Mouse (Mus musculus): ENCODE results near the gene Med14. TPM values are rescaled to one million over a fixed set of nuclear protein-coding genes. Genes with fewer than 3 reads are reported as not detected.

Med14 gene
- polyA plus RNA-seq (2016; fragmentation: Nextera tagmentation; extraction: Ambion mirVana), result 19.4 and 23.2 TPM in 2 replicates

DNA sequence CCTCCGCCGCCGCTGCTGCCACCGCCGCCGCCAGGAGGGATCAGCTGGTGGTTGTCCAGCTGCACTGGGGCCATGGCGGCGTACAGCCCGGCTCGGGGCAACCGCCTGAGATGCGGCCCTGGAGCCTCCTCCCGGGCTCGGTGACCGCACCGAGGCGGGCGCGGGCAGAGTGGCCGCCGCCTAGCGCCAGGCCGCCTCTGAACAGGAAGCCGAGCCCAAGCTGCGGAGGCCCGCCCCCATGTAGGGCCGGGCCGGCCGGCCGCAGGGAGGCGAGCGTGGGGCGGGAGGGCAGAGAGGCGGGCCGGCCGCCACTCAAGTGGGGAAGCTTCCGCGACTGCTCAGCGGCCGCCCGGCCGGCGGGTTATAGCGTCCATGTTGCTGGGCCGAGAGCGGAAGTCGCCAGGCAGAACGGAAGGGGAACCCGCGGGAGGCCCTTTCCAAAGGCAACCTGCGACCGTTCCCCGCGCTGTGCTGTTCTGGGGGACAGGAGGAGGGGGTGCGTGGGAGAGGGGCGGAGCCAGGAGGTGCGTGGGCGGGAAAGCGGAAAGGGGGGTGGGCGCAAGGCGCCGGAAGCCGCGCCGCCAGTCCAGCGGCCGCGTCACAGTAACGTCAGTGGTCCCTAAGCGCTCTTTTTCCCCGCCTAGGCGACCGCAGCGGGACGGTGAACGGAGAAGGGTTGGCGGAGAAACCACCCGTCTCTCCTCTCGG, at the start of gene Med14:
Gene Med14 (minus strand): TSS at position 448 of the 708 bp plus-strand sequence.
- H3K4me2 ChIP-seq (replicated peaks), result peak within 1 kb of the TSS; percentile 56
- no peaks in the 10 kb centered on the region for H3K36me3 ChIP-seq
- peak; percentile 98 for ATAC-seq (ENCODE audit: low FRiP score)
- H3K27ac ChIP-seq, result peak within 1 kb of the TSS; percentile 94
- H3K27me3 ChIP-seq, result peaks cover 13% of the 10 kb centered on the region
- WGBS, result 7% methylated on average over 55 of the region's 79 CpGs
- H3K4me3 ChIP-seq, result peak within 1 kb of the TSS; percentile 68
- H3K9me3 ChIP-seq (replicated peaks), result no peaks in the 10 kb centered on the region
- peak within 1 kb of the TSS; percentile 84 for H3K9ac ChIP-seq
- peaks cover 8% of the 10 kb centered on the region; the same call in 1 of the 2 replicates for H3K4me1 ChIP-seq

DNA sequence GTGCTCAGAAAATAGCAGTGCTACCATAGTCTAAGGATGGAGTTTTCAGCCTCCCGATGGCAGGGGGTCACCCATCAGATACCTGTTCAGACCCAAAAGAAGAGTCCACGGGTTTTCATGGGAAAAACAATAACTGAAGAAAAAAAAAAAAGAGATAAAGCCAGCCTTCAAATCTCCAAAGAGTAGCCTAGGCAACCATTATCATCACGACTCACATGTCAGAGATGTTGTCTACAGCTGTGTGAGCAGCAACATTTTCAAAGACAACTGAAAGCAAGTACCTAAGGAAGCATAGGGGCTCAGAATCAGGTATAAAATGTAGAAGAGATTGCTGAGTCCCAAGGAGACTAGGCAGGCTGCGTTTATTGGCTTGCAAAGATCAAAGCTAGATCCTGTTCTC, 38.7 kb upstream of the Med14 start:
- no peaks in the 10 kb centered on the region for H3K27me3 ChIP-seq
- no peaks in the 10 kb centered on the region for H3K4me1 ChIP-seq
- no peaks in the 10 kb centered on the region for H3K9me3 ChIP-seq (replicated peaks)
- no peak overlapping the region for H3K9ac ChIP-seq
- H3K4me3 ChIP-seq, result no peak overlapping the region
- no peaks in the 10 kb centered on the region for H3K36me3 ChIP-seq
- no peak overlapping the region for H3K4me2 ChIP-seq (replicated peaks)
- 67% methylated on average over 4 of the region's 4 CpGs for WGBS
- no peak for ATAC-seq (ENCODE audit: low FRiP score)
- H3K27ac ChIP-seq, result no peak overlapping the region

DNA sequence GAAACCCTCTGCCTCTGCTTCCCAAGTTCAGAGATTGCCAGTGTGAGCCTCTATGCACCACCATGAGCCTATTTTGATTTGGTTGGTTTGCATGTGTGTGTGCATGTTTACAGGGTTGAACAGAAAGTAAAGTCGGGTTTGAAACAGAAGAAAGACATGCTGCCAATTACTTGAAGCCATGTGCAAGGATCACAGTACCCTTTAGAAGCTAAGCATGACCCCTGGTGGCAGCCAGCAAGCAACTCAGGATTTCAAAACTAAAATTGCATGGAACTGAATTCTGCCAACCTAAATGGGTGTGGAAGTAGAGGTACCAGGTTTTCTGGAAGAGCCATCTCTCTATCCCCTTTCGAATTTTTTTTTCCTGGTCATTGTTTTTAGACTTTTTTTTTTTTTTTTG, 33.0 kb upstream of the Med14 start:
- Histone ChIP-seq H3K4me2 (replicated peaks) (no peak overlapping the region), H3K27me3 (no peaks in the 10 kb centered on the region), H3K9ac (no peak overlapping the region), H3K27ac (no peak overlapping the region), H3K4me1 (no peaks in the 10 kb centered on the region), H3K9me3 (replicated peaks) (no peaks in the 10 kb centered on the region), H3K36me3 (no peaks in the 10 kb centered on the region), H3K4me3 (no peak overlapping the region)
- WGBS, result 58% methylated on average over 2 of the region's 2 CpGs
- no peak for ATAC-seq (ENCODE audit: low FRiP score)

DNA sequence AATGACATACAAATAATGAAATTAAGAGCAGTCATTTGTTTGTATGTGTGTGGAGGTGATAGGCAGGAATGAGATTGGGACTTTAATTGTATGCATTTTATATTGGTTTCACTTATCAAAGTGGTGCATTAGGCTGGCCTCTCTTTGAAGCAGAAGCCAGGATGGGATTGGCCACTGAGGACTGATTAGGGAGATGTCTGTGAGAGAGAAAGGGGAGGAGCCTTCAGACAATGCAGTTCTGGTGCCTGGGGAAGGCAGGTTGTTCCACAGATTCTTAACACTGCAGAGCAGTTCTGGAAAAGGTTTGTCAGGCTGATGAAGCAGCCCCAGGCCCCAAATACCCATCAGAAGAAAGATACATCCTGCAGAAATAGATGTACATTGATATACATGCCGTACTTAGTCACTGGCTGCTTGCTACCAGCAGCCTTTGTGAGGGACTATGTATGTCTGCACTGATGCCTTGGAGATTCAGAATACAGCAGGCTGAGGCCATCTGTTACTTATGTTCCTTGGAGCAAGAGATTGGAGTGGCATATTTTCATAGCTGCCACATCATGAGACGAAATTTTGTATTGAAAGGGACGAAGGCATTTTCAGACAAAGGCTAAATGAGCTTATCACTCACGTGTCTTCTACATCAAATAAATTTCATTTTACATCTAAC, 29.9 kb upstream of the Med14 start:
- no peak overlapping the region for H3K4me3 ChIP-seq
- H3K4me1 ChIP-seq, result no peaks in the 10 kb centered on the region
- no peak overlapping the region for H3K9ac ChIP-seq
- peak; percentile 73; the same call in 1 of the 2 replicates for ATAC-seq (ENCODE audit: low FRiP score)
- 76% methylated on average over 4 of the region's 4 CpGs for WGBS
- peak overlapping the region; percentile 81 for H3K27ac ChIP-seq
- no peaks in the 10 kb centered on the region for H3K9me3 ChIP-seq (replicated peaks)
- H3K27me3 ChIP-seq, result no peaks in the 10 kb centered on the region
- H3K4me2 ChIP-seq (replicated peaks), result no peak overlapping the region
- no peaks in the 10 kb centered on the region for H3K36me3 ChIP-seq

DNA sequence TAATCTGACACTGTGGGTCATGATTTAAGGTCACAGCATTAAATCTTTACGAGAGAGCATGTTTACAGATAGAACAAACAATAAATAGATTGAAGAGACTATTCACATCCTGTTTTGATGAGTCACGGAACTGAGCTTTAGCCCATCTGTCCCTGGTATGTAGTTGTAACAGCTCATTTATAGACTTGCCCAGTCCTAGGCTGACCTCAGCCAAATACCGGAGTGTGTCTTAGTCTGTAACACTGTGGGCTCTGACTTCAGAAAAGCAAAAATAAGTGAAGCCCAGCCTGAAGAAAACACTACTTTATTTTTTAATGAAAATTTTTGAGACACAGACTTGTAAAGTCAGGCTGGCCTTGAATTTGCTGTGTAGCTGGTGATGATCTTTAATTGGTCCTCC, 11.4 kb upstream of the Med14 start:
- no peak for ATAC-seq (ENCODE audit: low FRiP score)

DNA sequence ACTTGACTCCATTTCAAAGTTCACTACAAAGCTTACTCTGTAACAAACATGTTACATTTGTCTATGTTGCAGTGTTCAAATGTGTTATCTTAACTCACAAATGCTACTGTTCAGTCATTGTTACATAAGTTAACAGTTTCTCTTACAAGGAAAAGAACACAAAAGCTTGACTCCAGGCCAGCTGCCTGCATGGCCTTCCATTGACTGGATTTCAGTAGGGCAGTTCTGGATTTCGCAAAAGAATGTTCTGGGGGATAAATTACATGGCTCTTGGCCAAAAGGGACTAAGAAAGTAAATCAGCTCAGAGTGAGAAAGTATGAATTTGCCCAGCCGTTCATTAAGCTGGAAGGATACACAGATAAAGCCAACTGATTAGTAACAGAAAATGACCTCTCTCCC, 9.7 kb upstream of the Med14 start:
- no peak overlapping the region for H3K9ac ChIP-seq
- H3K4me1 ChIP-seq, result no peaks in the 10 kb centered on the region
- no peak overlapping the region for H3K4me3 ChIP-seq
- H3K27me3 ChIP-seq, result no peaks in the 10 kb centered on the region
- 0 out of 2 replicates have a peak, but pooled peaks cover 4% of the 10 kb centered on the region for H3K36me3 ChIP-seq
- no peak for ATAC-seq (ENCODE audit: low FRiP score)
- H3K4me2 ChIP-seq (replicated peaks), result no peak overlapping the region
- no peaks in the 10 kb centered on the region for H3K9me3 ChIP-seq (replicated peaks)
- 81% methylated on average over 2 of the region's 2 CpGs for WGBS
- no peak overlapping the region for H3K27ac ChIP-seq

More for the DNA sequence above, 11.4 kb upstream of the Med14 start:
- no peak overlapping the region for H3K4me3 ChIP-seq
- 80% methylated on average over 3 of the region's 3 CpGs for WGBS
- H3K27ac ChIP-seq, result no peak overlapping the region
- H3K9ac ChIP-seq, result no peak overlapping the region
- H3K36me3 ChIP-seq, result 0 out of 2 replicates have a peak, but pooled peaks cover 4% of the 10 kb centered on the region
- H3K27me3 ChIP-seq, result no peaks in the 10 kb centered on the region
- no peak overlapping the region for H3K4me2 ChIP-seq (replicated peaks)
- H3K4me1 ChIP-seq, result no peaks in the 10 kb centered on the region
- H3K9me3 ChIP-seq (replicated peaks), result no peaks in the 10 kb centered on the region

DNA sequence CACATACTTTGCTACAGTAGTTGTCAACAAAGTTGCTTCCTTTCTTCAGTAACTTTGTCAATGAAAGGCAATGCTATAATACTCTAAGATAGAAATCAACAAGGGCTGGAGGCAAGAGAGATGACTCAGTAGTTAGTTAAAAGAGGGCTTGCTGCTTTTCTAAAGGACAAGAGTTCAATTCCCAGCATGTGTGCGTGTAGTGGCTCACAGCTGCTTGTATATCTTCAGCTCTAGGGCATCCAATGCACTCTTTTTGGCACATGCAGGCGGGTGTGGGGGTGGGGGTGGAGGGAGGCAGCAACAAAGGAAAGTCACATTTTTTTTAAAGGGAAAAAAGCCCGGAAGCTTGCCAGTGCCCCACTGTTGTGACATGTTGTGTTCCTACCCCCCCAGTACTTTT, 6.7 kb upstream of the Med14 start:
- Histone ChIP-seq H3K4me1 (no peaks in the 10 kb centered on the region), H3K36me3 (no peaks in the 10 kb centered on the region), H3K4me3 (no peak overlapping the region), H3K9me3 (replicated peaks) (no peaks in the 10 kb centered on the region), H3K27me3 (no peaks in the 10 kb centered on the region), H3K9ac (no peak overlapping the region), H3K27ac (no peak overlapping the region), H3K4me2 (replicated peaks) (no peak overlapping the region)
- ATAC-seq (ENCODE audit: low FRiP score), result no peak
- 50% methylated on average over 3 of the region's 3 CpGs for WGBS

DNA sequence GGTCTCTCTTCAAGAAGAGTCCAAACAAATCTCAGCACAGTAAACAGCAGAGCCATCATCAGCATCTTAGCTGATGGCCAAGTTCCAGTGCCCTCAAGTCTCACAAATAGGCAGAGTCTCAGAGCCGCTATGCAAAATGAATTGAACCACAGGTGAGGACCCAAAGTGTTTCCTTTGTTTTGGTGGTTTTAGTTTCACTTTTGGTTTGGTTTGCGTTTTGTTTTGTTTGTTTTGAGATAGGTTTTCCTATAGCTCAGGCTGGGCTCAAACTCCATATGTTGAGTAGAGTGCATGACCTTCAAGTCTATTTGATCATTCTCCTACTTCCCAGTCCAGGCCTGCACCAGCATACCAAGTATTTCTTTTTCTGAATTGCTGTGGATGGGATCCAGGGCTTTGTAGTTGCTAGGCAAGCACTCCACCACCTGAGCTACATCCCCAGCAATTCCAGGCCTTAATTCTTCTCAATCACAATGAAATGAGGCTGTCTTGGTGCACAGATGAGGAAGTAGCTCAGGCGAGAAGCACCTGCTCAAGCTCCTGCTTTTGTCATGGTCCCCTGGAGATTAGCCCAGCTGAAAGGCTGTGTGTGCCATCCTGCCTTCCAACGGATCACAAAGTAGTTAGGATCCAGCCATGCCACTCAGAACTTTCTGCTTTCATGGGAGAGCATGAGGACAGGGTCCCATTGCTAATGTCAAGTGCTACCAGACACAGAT, 5.1 kb upstream of the Med14 start:
- 65% methylated on average over 4 of the region's 4 CpGs for WGBS
- Histone ChIP-seq H3K27me3 (peaks cover 1% of the 10 kb centered on the region), H3K4me1 (no peaks in the 10 kb centered on the region), H3K36me3 (no peaks in the 10 kb centered on the region), H3K4me3 (no peak overlapping the region), H3K9me3 (replicated peaks) (no peaks in the 10 kb centered on the region), H3K27ac (no peak overlapping the region), H3K4me2 (replicated peaks) (no peak overlapping the region), H3K9ac (no peak overlapping the region)
- ATAC-seq (ENCODE audit: low FRiP score), result no peak

DNA sequence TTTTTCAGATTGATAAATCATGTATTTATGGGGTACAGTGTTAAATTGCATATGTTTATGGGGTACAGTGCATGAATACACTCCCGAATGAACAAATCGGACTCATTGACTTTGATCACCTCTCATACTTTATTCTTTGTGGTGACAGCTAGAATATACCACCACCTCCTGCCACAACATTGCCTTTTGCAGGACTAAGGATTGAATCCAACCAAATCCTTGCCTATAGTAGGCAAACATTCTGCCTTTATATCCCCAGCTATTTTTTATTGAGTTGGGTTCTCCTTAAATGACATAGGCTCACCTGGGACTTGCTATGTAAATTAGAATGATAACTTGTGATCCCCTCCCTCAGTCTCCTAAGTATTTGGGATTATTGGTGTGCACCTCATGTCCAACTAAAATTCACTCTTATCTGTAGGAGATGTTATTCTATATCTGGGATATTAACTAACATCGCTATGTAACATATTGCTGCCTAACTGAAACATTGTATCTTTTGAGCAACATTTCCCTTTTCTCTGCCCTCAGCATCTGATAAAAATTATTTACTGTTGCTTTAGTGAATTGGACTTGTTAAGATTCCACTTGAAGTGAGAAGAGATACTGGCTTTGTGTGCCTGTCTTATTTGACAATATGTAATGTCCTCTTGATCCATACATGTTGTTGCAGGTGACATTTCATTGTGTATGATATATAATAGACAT, 1.4 kb upstream of the Med14 start:
- Histone ChIP-seq H3K9ac (peak overlapping the region; percentile 84), H3K4me3 (peak overlapping the region; percentile 68), H3K9me3 (replicated peaks) (no peaks in the 10 kb centered on the region), H3K27me3 (peaks cover 13% of the 10 kb centered on the region), H3K36me3 (no peaks in the 10 kb centered on the region), H3K4me1 (peaks cover 8% of the 10 kb centered on the region; the same call in 1 of the 2 replicates), H3K27ac (peak overlapping the region; percentile 94), H3K4me2 (replicated peaks) (peak overlapping the region; percentile 56)
- no peak for ATAC-seq (ENCODE audit: low FRiP score)
- WGBS, result 86% methylated on average over 3 of the region's 3 CpGs

DNA sequence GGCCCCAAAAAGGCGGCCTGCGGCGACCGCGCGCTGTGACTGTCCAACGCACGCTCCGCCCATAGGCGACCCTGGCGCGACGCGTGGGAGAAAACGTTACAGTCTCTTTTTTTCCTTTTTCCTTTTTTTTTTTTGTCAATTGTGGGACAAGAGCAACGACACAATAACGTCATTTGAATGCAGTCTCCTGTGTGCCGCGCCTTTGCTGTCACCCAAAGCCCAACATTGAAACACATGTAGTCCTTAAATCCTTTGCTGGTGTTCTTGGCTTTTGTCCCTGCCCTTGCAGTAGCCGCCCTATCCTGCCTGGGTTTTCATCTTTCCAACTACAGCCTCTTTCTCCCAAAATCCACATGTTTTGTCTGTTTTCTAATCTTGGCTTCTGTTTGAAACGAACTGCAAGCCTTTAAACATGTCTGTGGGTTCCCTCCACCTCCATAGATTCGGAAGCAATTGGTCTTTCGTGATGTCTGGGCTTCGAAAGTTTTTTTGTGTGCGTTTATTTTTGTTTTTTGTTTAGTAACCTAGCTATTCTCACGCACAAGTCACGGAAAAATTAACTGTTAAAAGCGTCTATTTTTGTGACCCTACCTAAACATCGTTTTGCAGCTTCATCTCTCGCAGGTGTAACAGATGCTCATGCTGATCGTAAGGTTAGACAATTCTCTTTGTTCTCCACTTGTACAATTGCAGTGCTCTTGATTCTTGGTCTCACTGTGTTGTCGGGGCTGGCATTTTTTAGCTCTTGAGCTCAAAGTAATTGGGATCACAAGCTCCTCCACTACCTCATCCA, 657 bp upstream of the Med14 start:
- 15% methylated on average over 31 of the region's 32 CpGs for WGBS
- Histone ChIP-seq H3K4me3 (peak overlapping the region; percentile 68), H3K36me3 (no peaks in the 10 kb centered on the region), H3K4me1 (peaks cover 8% of the 10 kb centered on the region; the same call in 1 of the 2 replicates), H3K9ac (peak overlapping the region; percentile 84), H3K27me3 (peaks cover 13% of the 10 kb centered on the region), H3K4me2 (replicated peaks) (peak overlapping the region; percentile 56), H3K9me3 (replicated peaks) (no peaks in the 10 kb centered on the region), H3K27ac (peak overlapping the region; percentile 94)
- peak; percentile 27; the same call in 1 of the 2 replicates for ATAC-seq (ENCODE audit: low FRiP score)

DNA sequence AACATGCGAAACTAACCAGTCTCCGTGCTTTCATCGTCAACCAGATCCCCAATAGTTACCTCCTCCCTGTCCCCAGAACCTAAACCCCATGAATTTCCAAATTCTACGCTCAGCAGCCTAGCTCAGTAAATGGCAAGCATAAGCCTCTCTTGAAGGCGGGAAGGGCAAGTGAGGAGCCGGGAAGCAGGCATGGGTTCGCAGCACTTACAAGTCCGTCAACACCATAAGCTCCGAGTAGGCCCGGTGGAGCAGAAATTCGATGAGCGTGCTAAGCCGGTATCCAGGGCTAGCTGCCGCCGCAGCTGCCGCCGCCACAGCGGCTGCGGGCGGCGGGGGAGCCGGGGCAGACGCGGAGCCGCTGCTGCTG, 631 bp downstream of the Med14 start:
- Histone ChIP-seq H3K27ac (peak overlapping the region; percentile 94), H3K4me1 (peaks cover 8% of the 10 kb centered on the region; the same call in 1 of the 2 replicates)

More for the DNA sequence above, 631 bp downstream of the Med14 start:
- 15% methylated on average over 24 of the region's 25 CpGs for WGBS
- peaks cover 13% of the 10 kb centered on the region for H3K27me3 ChIP-seq
- peak overlapping the region; percentile 68 for H3K4me3 ChIP-seq
- no peak; the same call in 1 of the 2 replicates for ATAC-seq (ENCODE audit: low FRiP score)
- H3K4me2 ChIP-seq (replicated peaks), result peak overlapping the region; percentile 56
- no peaks in the 10 kb centered on the region for H3K9me3 ChIP-seq (replicated peaks)
- H3K36me3 ChIP-seq, result no peaks in the 10 kb centered on the region
- peak overlapping the region; percentile 84 for H3K9ac ChIP-seq

Data from hindbrain, embryonic 12.5 days (tissue).